Mouse (Mus musculus): ENCODE measurements around the gene Gm20834. TPM values are rescaled to one million over a fixed set of nuclear protein-coding genes. Genes with fewer than 3 reads are reported as not detected.

Gene Gm20834
- not detected in 2 replicates for polyA plus RNA-seq (2012; rRNA removed)

DNA sequence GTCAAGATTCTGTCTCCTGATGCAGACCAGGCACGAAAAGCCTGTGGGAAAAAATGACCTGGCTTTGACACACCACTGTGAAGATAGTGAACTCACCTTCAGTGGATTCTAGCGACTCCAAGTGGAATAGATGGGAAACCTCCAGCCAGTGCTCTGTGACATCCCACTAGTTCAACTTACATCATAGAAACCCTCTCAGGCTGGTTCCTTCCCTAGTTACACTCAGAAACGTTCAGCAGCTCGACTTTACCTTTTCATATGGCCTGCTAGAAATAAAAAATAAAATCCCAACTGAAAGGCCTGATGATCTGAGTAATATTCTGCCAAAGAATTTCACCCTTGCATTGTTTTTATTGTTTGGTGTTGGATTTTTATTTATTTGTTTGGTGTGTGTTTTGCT lies at the start of gene Gm20834:
Gene Gm20834, minus strand, starts transcription at position 101 of the 400 bp plus-strand sequence.

Other genes starting within 250 kb of the Gm20834 start
- not detected in 2 replicates for gene Gm21310, start 177.4 kb downstream of the Gm20834 start, polyA plus RNA-seq (2012; rRNA removed)
- not detected in 2 replicates for gene Gm28510, start 88.1 kb upstream of the Gm20834 start, polyA plus RNA-seq (2012; rRNA removed)
- not detected in 2 replicates for gene Gm20737, start 211.5 kb upstream of the Gm20834 start, polyA plus RNA-seq (2012; rRNA removed)
- not detected in 2 replicates for gene Gm21775, start 228.9 kb upstream of the Gm20834 start, polyA plus RNA-seq (2012; rRNA removed)